Mouse (Mus musculus) CH12.LX (cell line): Measurements from ENCODE around the gene Mlh1. TPM values are rescaled to one million over a fixed set of nuclear protein-coding genes. Genes with fewer than 3 reads are reported as not detected.

Experiments
- DNase-seq: peaks from one replicate; pipeline ENCODE4 v3.0.0-alpha.2; 2013; ENCODE audit errors: extremely low read depth
- H3K27ac ChIP-seq: 2 replicates; pipeline ENCODE4 v1.5.1; 2012; ENCODE audit warnings: low read depth, mild to moderate bottlenecking, control low read depth, moderate library complexity; ENCODE audit not compliant: insufficient read depth
- H3K27me3 ChIP-seq: replicated peaks from 2 replicates; pipeline ENCODE3; 2012; ENCODE audit warnings: inconsistent platforms
- H3K36me3 ChIP-seq, 2 experiments: replicated peaks in 1 of 2; 2 replicates each; pipeline versions ENCODE3 to v1.6.1; 2012; ENCODE audit warnings: inconsistent platforms in 1 of 2, low read length in 1 of 2, mild to moderate bottlenecking in 1 of 2, mixed read lengths in 1 of 2, moderate library complexity in 1 of 2; ENCODE audit not compliant: control insufficient read depth in 1 of 2, insufficient read depth in 1 of 2
- H3K4me1 ChIP-seq, 2 experiments: 2 replicates each; pipeline ENCODE4 v1.6.1; 2012; ENCODE audit warnings: inconsistent platforms in 1 of 2, moderate library complexity in 1 of 2; ENCODE audit not compliant: insufficient read depth in 2 of 2, control insufficient read depth in 1 of 2
- H3K4me2 ChIP-seq: 2 replicates; pipeline ENCODE4 v1.6.1; 2012; ENCODE audit warnings: low read depth, mild to moderate bottlenecking, control low read depth; ENCODE audit not compliant: poor library complexity, insufficient read depth, severe bottlenecking
- H3K4me3 ChIP-seq, 3 experiments: fragments of 150-350 bp in 1 of 3; sonication (generic) in 1 of 3; replicated peaks in 1 of 3; 2 replicates each; pipeline versions ENCODE3 to v1.5.1; 2011 to 2012; ENCODE audit warnings: low read depth in 2 of 3, low read length in 2 of 3, mild to moderate bottlenecking in 2 of 3, moderate library complexity in 2 of 3, control low read depth in 1 of 3, improper control_type of control experiment in 1 of 3, inconsistent platforms in 1 of 3, mixed read lengths in 1 of 3; ENCODE audit not compliant: poor library complexity in 1 of 3
- H3K79me2 ChIP-seq: replicated peaks from 2 replicates; pipeline ENCODE4 v1.6.1; 2012; ENCODE audit warnings: mild to moderate bottlenecking, moderate library complexity; ENCODE audit not compliant: control insufficient read depth, poor library complexity, insufficient read depth, severe bottlenecking; ENCODE audit errors: extremely low read depth
- H3K9ac ChIP-seq: 2 replicates; pipeline ENCODE4 v1.6.1; 2012; ENCODE audit warnings: low read depth, mild to moderate bottlenecking, control low read depth, moderate library complexity; ENCODE audit not compliant: insufficient read depth
- H3K9me3 ChIP-seq: replicated peaks from 2 replicates; pipeline ENCODE3; 2012; ENCODE audit warnings: low read length, inconsistent platforms, mixed read lengths
- CHD2 ChIP-seq: IDR thresholded peaks from 2 replicates; pipeline ENCODE4 v1.6.1; 2011; ENCODE audit warnings: low read length, improper control_type of control experiment
- E2F4 ChIP-seq: IDR thresholded peaks from 2 replicates; pipeline ENCODE4 v1.6.1; 2011; ENCODE audit warnings: low read depth, low read length, improper control_type of control experiment; ENCODE audit not compliant: insufficient replicate concordance
- ELF1 ChIP-seq: IDR thresholded peaks from 2 replicates; pipeline ENCODE4 v1.6.1; 2014; ENCODE audit warnings: low read depth, mild to moderate bottlenecking, inconsistent platforms, low read length, improper control_type of control experiment
- EP300 ChIP-seq: IDR thresholded peaks from 2 replicates; pipeline ENCODE4 v1.6.1; 2011; ENCODE audit warnings: low read length, improper control_type of control experiment
- ETS1 ChIP-seq: conservative IDR thresholded peaks from 2 replicates; pipeline ENCODE4 v1.6.1; 2012; ENCODE audit warnings: low read depth, mild to moderate bottlenecking, inconsistent platforms, low read length, improper control_type of control experiment, moderate library complexity
- HCFC1 ChIP-seq: IDR thresholded peaks from 2 replicates; pipeline ENCODE4 v1.6.1; 2012; ENCODE audit warnings: low read depth, mild to moderate bottlenecking, inconsistent platforms, low read length, improper control_type of control experiment
- IRF4 ChIP-seq: IDR thresholded peaks from 2 replicates; pipeline ENCODE4 v1.6.1; 2014; ENCODE audit warnings: low read depth, mild to moderate bottlenecking, inconsistent platforms, low read length, improper control_type of control experiment
- JUN ChIP-seq: IDR thresholded peaks from 2 replicates; pipeline ENCODE4 v1.6.1; 2011; ENCODE audit warnings: low read depth, mild to moderate bottlenecking, low read length, improper control_type of control experiment, moderate library complexity; ENCODE audit not compliant: insufficient read depth
- JUND ChIP-seq: conservative IDR thresholded peaks from 2 replicates; pipeline ENCODE4 v1.6.1; 2011; ENCODE audit warnings: low read depth, low read length, improper control_type of control experiment
- MAFK ChIP-seq: IDR thresholded peaks from 2 replicates; pipeline ENCODE4 v1.6.1; 2011; ENCODE audit warnings: low read length, improper control_type of control experiment; ENCODE audit not compliant: insufficient replicate concordance
- MAX ChIP-seq: IDR thresholded peaks from 2 replicates; pipeline ENCODE4 v1.6.1; 2011; ENCODE audit warnings: low read length, improper control_type of control experiment
- MAZ ChIP-seq: IDR thresholded peaks from 2 replicates; pipeline ENCODE4 v1.6.1; 2012; ENCODE audit warnings: low read depth, mild to moderate bottlenecking, inconsistent platforms, low read length, improper control_type of control experiment, moderate library complexity
- MXI1 ChIP-seq: IDR thresholded peaks from 2 replicates; pipeline ENCODE4 v1.6.1; 2011; ENCODE audit warnings: mild to moderate bottlenecking, low read depth, low read length, improper control_type of control experiment
- NRF1 ChIP-seq: IDR thresholded peaks from 2 replicates; pipeline ENCODE4 v1.6.1; 2014; ENCODE audit warnings: low read depth, mild to moderate bottlenecking, inconsistent platforms, low read length, improper control_type of control experiment, moderate library complexity
- PAX5 ChIP-seq: IDR thresholded peaks from 2 replicates; pipeline ENCODE4 v1.6.1; 2012; ENCODE audit warnings: low read length, inconsistent platforms, mixed read lengths
- POLR2A ChIP-seq: IDR thresholded peaks from 2 replicates; pipeline ENCODE4 v1.6.1; 2011; ENCODE audit warnings: low read depth, mild to moderate bottlenecking, improper control_type of control experiment, low read length
- RAD21 ChIP-seq: IDR thresholded peaks from 2 replicates; pipeline ENCODE4 v1.6.1; 2011; ENCODE audit warnings: low read depth, mild to moderate bottlenecking, low read length, improper control_type of control experiment, moderate library complexity
- RCOR1 ChIP-seq: conservative IDR thresholded peaks from 2 replicates; pipeline ENCODE4 v1.6.1; 2012; ENCODE audit warnings: low read depth, mild to moderate bottlenecking, inconsistent platforms, low read length, improper control_type of control experiment
- SIN3A ChIP-seq: IDR thresholded peaks from 2 replicates; pipeline ENCODE4 v1.6.1; 2012; ENCODE audit warnings: low read length, improper control_type of control experiment, inconsistent platforms
- SMC3 ChIP-seq: IDR thresholded peaks from 2 replicates; pipeline ENCODE4 v1.6.1; 2011; ENCODE audit warnings: low read depth, low read length, improper control_type of control experiment
- TBP ChIP-seq: conservative IDR thresholded peaks from 2 replicates; pipeline ENCODE4 v1.6.1; 2011; ENCODE audit warnings: low read depth, low read length, improper control_type of control experiment
- USF1 ChIP-seq: IDR thresholded peaks from 2 replicates; pipeline ENCODE4 v1.6.1; 2014; ENCODE audit warnings: low read depth, mild to moderate bottlenecking, inconsistent platforms, low read length, improper control_type of control experiment
- USF2 ChIP-seq: conservative IDR thresholded peaks from 2 replicates; pipeline ENCODE4 v1.6.1; 2011; ENCODE audit warnings: low read depth, low read length, improper control_type of control experiment
- ZC3H11A ChIP-seq: IDR thresholded peaks from 2 replicates; pipeline ENCODE4 v1.6.1; 2012; ENCODE audit warnings: low read depth, mild to moderate bottlenecking, inconsistent platforms, low read length, improper control_type of control experiment
- ZKSCAN1 ChIP-seq: IDR thresholded peaks from 2 replicates; pipeline ENCODE4 v1.6.1; 2012; ENCODE audit warnings: low read depth, inconsistent platforms, low read length, improper control_type of control experiment, borderline replicate concordance
- ZMIZ1 ChIP-seq: IDR thresholded peaks from 2 replicates; pipeline ENCODE4 v1.6.1; 2012; ENCODE audit warnings: low read depth, mild to moderate bottlenecking, inconsistent platforms, low read length, improper control_type of control experiment
- ZNF384 ChIP-seq: IDR thresholded peaks from 2 replicates; pipeline ENCODE4 v1.6.1; 2012; ENCODE audit warnings: low read depth, low read length, improper control_type of control experiment, inconsistent platforms
- dilution Hi-C: fragments of 300-500 bp; cut with MboI; formaldehyde crosslinking; loops from 2 replicates; pipeline ENCODE4 v1.14.3; 2020; ENCODE audit warnings: low sequenced_read_pairs; ENCODE audit not compliant: extremely low pct_unique_long_range_greater_than_20kb, extremely low pct_ligation_motif_present
- in situ Hi-C: fragments of 300-500 bp; cut with MboI; formaldehyde crosslinking; loops from 3 replicates; pipeline ENCODE4 v1.14.3; 2019; ENCODE audit warnings: low sequenced_read_pairs, low pct_ligation_motif_present, low pct_unique_long_range_greater_than_20kb, mixed read lengths
- polyA plus RNA-seq: library from polyadenylated mRNA; unstranded; fragments of >175 nt; gene quantifications from 2 replicates; pipeline ENCODE4 v1.2.1, GENCODE M21; 2012; ENCODE audit warnings: low read depth; ENCODE audit not compliant: insufficient read length
- total RNA-seq, 2 experiments: library from RNA; depleted of rRNA; stranded (reverse); fragments of 300-350 nt in 1 of 2; fragments of >200 nt in 1 of 2; gene quantifications; 2 replicates each; pipeline ENCODE4 v1.2.3; 2012 to 2014

Gene Mlh1
- total and polyA plus RNA-seq, 3 experiments, result 25.7 to 57.9 (median 50.2) TPM

DNA sequence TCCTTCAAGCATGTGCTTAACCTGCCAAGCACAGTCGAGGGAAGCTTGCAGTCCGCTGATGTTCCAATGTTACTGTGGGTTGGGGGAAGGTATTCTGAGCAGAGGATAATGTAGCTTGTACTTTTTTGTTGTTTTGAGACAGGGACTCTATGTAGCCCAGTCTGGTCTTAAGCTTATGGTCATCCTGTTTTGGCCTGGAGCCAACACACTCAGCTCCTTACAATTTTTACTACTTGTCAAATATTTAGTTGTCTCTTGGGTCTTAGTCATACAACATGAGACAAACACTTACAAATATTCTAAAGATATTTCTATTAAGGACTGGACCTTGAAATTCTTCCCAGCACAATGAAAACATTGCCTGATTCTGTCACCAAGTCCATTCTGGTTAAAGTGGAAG, 78.4 kb downstream of the Mlh1 start:
- no peaks in the 10 kb centered on the region for H3K9me3 ChIP-seq
- no peaks in the 10 kb centered on the region for H3K79me2 ChIP-seq

GRCm38 (mm10) chr9:111188731-111189130, 82.9 kb downstream of the Mlh1 start:
- Histone ChIP-seq H3K4me3 (no peak overlapping the region), H3K4me2 (no peak overlapping the region)
- dilution Hi-C loops, result no loop called here

More for the DNA sequence above, 78.4 kb downstream of the Mlh1 start:
- H3K4me2 ChIP-seq, result no peak overlapping the region
- H3K4me1 ChIP-seq, result no peaks in the 10 kb centered on the region
- TF ChIP-seq MAX (no peak), TBP (no peak), ELF1 (no peak), ZC3H11A (no peak), ZNF384 (no peak), IRF4 (no peak), RAD21 (no peak)
- in situ Hi-C loops, result no loop called here
- DNase-seq, result no peak
- peaks cover 5 to 34% of the 10 kb centered on the region in 2 experiments for H3K36me3 ChIP-seq
- dilution Hi-C loops, result no loop called here
- H3K27ac ChIP-seq, result no peak overlapping the region
- H3K27me3 ChIP-seq, result no peaks in the 10 kb centered on the region
- H3K4me3 ChIP-seq, result no peak overlapping the region
- H3K9ac ChIP-seq, result no peak overlapping the region

DNA sequence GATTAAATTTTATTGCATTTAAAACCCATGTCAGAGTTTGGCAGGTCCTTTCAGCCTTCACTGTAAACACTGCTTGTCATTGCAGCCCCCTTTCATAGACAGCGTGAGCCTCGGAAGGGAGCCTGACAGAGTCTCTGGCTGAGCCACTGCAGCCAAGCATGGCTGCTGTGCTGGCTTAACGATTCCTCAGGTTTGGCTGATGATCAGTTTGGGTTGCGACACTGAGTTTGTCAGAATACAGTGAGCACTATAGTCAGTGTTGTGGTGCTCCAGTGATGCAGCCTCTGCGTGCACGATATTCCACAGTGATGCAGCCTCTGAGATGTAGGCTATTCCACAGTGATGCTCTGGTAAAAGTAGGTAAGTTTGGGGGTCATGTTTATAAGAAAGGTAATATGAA, 84.7 kb downstream of the Mlh1 start:
- no peak for TF ChIP-seq ZKSCAN1
- no peak for TF ChIP-seq POLR2A
- no peak for TF ChIP-seq E2F4
- no peak for TF ChIP-seq ZMIZ1
- no peak for TF ChIP-seq NRF1
- no peak for TF ChIP-seq MAX
- TF ChIP-seq TBP, result no peak
- no peak for TF ChIP-seq MAZ
- TF ChIP-seq SIN3A, result no peak
- TF ChIP-seq RCOR1, result no peak
- no peak for TF ChIP-seq PAX5
- no peak for TF ChIP-seq USF2
- TF ChIP-seq MAFK, result no peak
- no peak for TF ChIP-seq CHD2
- no peak for TF ChIP-seq JUND
- no peak for TF ChIP-seq ZC3H11A
- TF ChIP-seq USF1, result no peak
- H3K36me3 ChIP-seq, result peaks cover 2 to 20% of the 10 kb centered on the region in 2 experiments
- DNase-seq, result no peak
- H3K4me2 ChIP-seq, result no peak overlapping the region
- no peaks in the 10 kb centered on the region for H3K27me3 ChIP-seq
- in situ Hi-C loops, result no loop called here
- no peak overlapping the region for H3K9ac ChIP-seq
- no peak overlapping the region for H3K4me3 ChIP-seq
- dilution Hi-C loops, result no loop called here
- no peak overlapping the region for H3K27ac ChIP-seq
- H3K9me3 ChIP-seq, result no peaks in the 10 kb centered on the region
- H3K4me1 ChIP-seq, result no peaks in the 10 kb centered on the region
- no peaks in the 10 kb centered on the region for H3K79me2 ChIP-seq

More at GRCm38 (mm10) chr9:111188731-111189130, 82.9 kb downstream of the Mlh1 start:
- Histone ChIP-seq H3K9me3 (no peaks in the 10 kb centered on the region), H3K9ac (no peak overlapping the region), H3K36me3 (peaks cover 5 to 27% of the 10 kb centered on the region in 2 experiments), H3K27ac (no peak overlapping the region), H3K79me2 (no peaks in the 10 kb centered on the region), H3K27me3 (no peaks in the 10 kb centered on the region), H3K4me1 (no peaks in the 10 kb centered on the region)
- in situ Hi-C loops, result no loop called here
- no peak for DNase-seq
- TF ChIP-seq TBP (no peak), POLR2A (no peak), IRF4 (no peak), ETS1 (no peak), MAX (no peak), ZC3H11A (no peak), MAZ (no peak), SMC3 (no peak), E2F4 (no peak), JUN (no peak), HCFC1 (no peak), RCOR1 (no peak), MXI1 (no peak), MAFK (no peak), EP300 (no peak)
